Mouse (Mus musculus) kidney, adult 2 months (tissue): ENCODE data around the gene Prickle2. TPM values are rescaled to one million over a fixed set of nuclear protein-coding genes. Genes with fewer than 3 reads are reported as not detected.

Source experiments
- DNase-seq: peaks from one replicate; pipeline ENCODE4 v3.0.0; 2021
- H3K27ac ChIP-seq: fragments of 200-500 bp; 2 replicates; pipeline ENCODE4 v1.5.1; 2012; ENCODE audit warnings: low read depth, low read length, control low read depth, inconsistent platforms; ENCODE audit not compliant: insufficient read depth
- H3K27me3 ChIP-seq: fragments of 200-500 bp; replicated peaks from 2 replicates; pipeline ENCODE4 v1.6.1; 2012; ENCODE audit warnings: mild to moderate bottlenecking, moderate library complexity, low read length, inconsistent platforms; ENCODE audit not compliant: control insufficient read depth, insufficient read depth
- H3K36me3 ChIP-seq: fragments of 200-500 bp; 2 replicates; pipeline ENCODE4 v1.6.1; 2012; ENCODE audit warnings: mild to moderate bottlenecking, moderate library complexity, low read length, inconsistent platforms; ENCODE audit not compliant: control insufficient read depth, insufficient read depth
- H3K4me1 ChIP-seq: fragments of 200-500 bp; 2 replicates; pipeline ENCODE4 v1.6.1; 2011; ENCODE audit warnings: low read length; ENCODE audit not compliant: control insufficient read depth, insufficient read depth
- H3K4me3 ChIP-seq: fragments of 200-500 bp; 2 replicates; pipeline ENCODE4 v1.5.1; 2011; ENCODE audit warnings: mild to moderate bottlenecking, low read depth, low read length, control low read depth; ENCODE audit not compliant: insufficient read depth
- CTCF ChIP-seq: fragments of 200-500 bp; conservative IDR thresholded peaks from 2 replicates; pipeline ENCODE4 v1.5.1; 2011; ENCODE audit warnings: low read depth, mild to moderate bottlenecking, control low read depth, low read length, moderate library complexity, mixed read lengths; ENCODE audit not compliant: insufficient read depth, insufficient read length
- POLR2A ChIP-seq: fragments of 200-500 bp; IDR thresholded peaks from one replicate; pipeline ENCODE4 v1.6.1; 2011; ENCODE audit warnings: low read depth, low read length, control low read depth
- WGBS: fragments of 180-500 bp; shearing (Covaris S2); methylation state at CpG from one replicate; pipeline ENCODE4 v1.1.7; 2018; 5-methylcytosine and 5-hydroxymethylcytosine counted together
- polyA plus RNA-seq: library from polyadenylated mRNA; depleted of rRNA; stranded (reverse); fragments of >200 nt; gene quantifications from 2 replicates; pipeline ENCODE4 v1.2.3, GENCODE M21; 2012

Prickle2 gene
- polyA plus RNA-seq, 1 experiment = 2.5 TPM

DNA sequence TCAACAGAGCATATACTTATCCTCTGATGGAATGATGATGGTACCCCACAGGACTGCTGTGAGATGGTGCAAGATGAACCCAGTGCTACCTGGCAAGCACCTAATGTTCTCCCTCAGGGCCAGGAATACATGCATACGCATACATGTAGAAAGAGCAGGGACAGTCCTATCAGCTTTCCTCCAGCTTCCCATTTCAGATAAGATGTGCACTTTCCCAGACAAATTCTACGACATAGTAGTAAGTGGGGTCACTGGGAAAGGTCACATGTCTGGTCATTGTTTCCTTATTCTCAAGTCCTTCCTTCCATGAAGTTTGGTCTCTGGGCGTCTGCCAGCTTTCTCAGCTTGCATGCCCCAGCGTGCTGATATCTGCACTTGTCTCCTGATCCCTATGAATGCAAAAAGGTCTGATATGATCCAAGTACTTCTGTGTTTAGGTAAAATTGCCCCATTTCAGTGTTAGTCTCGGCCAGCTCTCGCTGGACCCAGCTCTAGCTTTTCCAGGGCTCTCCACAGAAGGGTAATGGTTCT lies 187.5 kb downstream of the Prickle2 start:
- H3K27ac ChIP-seq = no peak overlapping the region
- WGBS = 72% methylated on average over 6 of the region's 6 CpGs
- no peaks in the 10 kb centered on the region for H3K36me3 ChIP-seq
- no peak overlapping the region for H3K4me3 ChIP-seq
- H3K27me3 ChIP-seq = no peaks in the 10 kb centered on the region
- DNase-seq = no peak
- TF ChIP-seq CTCF = no peak
- TF ChIP-seq POLR2A = no peak
- H3K4me1 ChIP-seq = no peaks in the 10 kb centered on the region

DNA sequence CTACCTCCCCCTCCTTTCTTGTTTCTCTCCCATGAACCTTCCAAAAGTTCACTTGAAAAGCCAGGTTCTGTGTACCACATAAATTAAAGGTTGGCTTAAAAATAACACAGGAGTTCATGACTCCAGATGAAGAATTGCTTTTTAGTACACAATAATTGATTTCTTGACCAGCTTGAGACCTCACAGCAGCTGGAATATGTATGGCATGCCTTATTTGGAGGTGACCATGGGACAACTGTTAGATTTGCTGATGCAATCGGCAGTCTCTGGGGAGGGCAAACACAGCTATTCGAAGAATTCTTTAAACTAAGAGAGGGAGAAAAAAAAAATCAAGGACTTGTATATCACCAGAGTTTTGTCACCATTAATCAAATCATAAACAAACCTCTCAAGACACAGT lies 189.0 kb downstream of the Prickle2 start:
- H3K36me3 ChIP-seq = no peaks in the 10 kb centered on the region
- no peaks in the 10 kb centered on the region for H3K4me1 ChIP-seq
- no peak for DNase-seq
- no peak overlapping the region for H3K4me3 ChIP-seq
- no peak overlapping the region for H3K27ac ChIP-seq
- no peaks in the 10 kb centered on the region for H3K27me3 ChIP-seq
- 57% methylated on average over 2 of the region's 2 CpGs for WGBS
- no peak for TF ChIP-seq CTCF
- TF ChIP-seq POLR2A = no peak

DNA sequence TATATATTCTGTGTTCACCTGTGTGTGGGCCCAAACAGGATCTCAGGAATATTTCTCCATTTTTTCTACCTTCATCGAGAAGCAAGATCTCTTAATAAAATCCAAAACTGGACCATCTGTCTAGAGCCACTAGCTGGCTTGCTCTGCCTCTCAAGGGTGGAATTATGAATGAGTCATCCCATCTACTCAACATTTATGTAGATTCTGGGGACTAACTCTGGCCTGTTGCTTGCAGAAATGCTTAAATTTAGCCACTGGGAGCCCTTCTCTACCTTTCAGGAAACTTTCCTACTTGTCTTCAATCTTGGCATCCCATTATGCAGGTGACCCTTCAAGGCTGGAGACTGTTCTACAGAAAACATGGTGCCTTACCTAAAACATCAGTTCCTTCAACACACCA lies 194.0 kb downstream of the Prickle2 start:
- 95% methylated on average over 1 of the region's 1 CpGs for WGBS
- H3K36me3 ChIP-seq = no peaks in the 10 kb centered on the region
- H3K27ac ChIP-seq = no peak overlapping the region
- TF ChIP-seq CTCF (no peak), POLR2A (no peak)
- no peak overlapping the region for H3K4me3 ChIP-seq
- no peak for DNase-seq
- H3K4me1 ChIP-seq = no peaks in the 10 kb centered on the region
- no peaks in the 10 kb centered on the region for H3K27me3 ChIP-seq

DNA sequence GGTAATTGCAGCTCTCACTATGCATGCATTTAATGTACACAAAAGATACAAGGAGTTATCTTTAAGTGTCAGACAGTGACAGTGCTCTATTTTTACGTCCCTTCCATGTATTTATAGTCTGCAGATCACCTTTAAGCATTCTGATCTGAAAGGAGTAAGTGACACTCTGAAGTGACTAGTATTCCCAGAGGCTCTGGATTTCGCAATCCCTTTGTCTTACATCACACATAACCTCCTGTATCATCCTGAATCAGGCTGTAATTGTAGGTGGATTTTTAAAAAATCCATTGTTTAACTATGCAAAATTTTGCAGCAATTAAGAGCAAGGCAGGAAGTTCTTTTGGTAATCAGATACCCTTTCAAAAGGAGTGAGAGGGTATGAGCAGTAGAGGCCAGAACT lies 196.2 kb downstream of the Prickle2 start:
- no peaks in the 10 kb centered on the region for H3K27me3 ChIP-seq
- no peak for DNase-seq
- no peaks in the 10 kb centered on the region for H3K4me1 ChIP-seq
- no peak overlapping the region for H3K4me3 ChIP-seq
- H3K36me3 ChIP-seq = no peaks in the 10 kb centered on the region
- TF ChIP-seq POLR2A = no peak
- TF ChIP-seq CTCF = no peak
- no peak overlapping the region for H3K27ac ChIP-seq
- 80% methylated on average over 2 of the region's 2 CpGs for WGBS

DNA sequence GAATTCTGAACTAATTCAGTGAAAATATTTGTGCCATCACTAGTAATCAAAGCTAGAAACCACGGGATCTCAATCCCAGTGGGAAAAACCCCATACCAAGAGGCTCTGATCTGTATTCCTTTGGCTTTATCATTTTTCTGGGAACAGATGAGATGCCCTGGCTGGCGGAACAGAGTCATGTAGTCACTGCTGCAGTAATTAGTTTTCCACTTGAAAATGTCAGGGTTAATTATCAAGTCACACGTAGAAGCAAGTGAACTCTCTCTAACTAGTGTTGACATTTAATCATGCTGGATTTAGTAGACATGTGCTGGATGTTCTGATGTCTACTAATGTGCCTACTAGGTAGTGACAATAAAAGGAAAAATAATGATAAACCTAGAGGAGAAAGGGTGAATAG lies 199.7 kb downstream of the Prickle2 start:
- DNase-seq = no peak
- no peaks in the 10 kb centered on the region for H3K27me3 ChIP-seq
- TF ChIP-seq POLR2A = no peak
- no peak for TF ChIP-seq CTCF
- H3K4me3 ChIP-seq = no peak overlapping the region
- no peak overlapping the region for H3K27ac ChIP-seq
- H3K36me3 ChIP-seq = no peaks in the 10 kb centered on the region
- WGBS = 66% methylated on average over 3 of the region's 3 CpGs
- H3K4me1 ChIP-seq = no peaks in the 10 kb centered on the region

DNA sequence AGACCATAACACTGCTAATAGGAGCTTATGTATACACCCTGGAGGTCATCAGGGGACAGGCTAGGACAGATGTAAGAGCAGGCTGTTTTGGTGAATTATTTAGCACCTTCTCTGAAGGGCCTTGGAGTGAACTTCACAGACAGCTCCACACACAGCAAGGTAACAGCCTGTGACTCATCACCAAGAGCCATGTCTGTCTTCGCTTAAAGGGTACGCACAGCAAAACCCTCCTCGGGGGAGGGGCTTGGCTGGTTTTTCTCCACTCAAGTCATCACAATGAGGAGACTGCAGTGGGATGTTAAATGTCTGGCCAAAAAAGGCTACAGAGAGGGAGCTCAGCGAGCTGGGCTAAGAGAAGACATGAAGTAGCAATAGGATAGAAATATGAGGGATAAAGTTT lies 206.5 kb downstream of the Prickle2 start:
- 72% methylated on average over 4 of the region's 4 CpGs for WGBS
- no peaks in the 10 kb centered on the region for H3K4me1 ChIP-seq
- TF ChIP-seq CTCF (no peak), POLR2A (no peak)
- H3K36me3 ChIP-seq = no peaks in the 10 kb centered on the region
- no peak overlapping the region for H3K4me3 ChIP-seq
- DNase-seq = no peak
- H3K27me3 ChIP-seq = no peaks in the 10 kb centered on the region
- 0 out of 2 replicates have a peak overlapping the region, but pooled peaks have one; percentile 22 for H3K27ac ChIP-seq

DNA sequence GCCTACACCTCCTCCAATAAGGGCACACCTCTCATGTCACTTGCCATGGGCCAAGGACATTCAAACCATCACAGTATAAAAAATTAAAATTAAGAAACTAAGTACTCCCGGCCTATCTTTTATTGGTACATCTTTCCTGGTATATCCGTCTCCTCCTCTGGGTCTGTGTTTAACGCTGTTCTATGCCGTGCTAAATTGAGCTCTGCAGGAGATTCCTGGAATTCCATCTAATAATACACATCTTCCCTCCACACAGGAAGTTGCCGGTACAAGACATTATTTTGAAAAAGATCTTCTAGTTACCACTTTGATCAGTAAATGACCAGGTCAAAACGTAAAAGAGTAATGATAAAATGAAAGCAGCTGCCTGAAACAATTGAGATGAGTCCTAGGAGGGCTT lies 207.4 kb downstream of the Prickle2 start:
- H3K27ac ChIP-seq = peak overlapping the region; percentile 5
- no peak overlapping the region for H3K4me3 ChIP-seq
- TF ChIP-seq POLR2A = no peak
- no peak for TF ChIP-seq CTCF
- no peaks in the 10 kb centered on the region for H3K4me1 ChIP-seq
- no peaks in the 10 kb centered on the region for H3K27me3 ChIP-seq
- no peaks in the 10 kb centered on the region for H3K36me3 ChIP-seq
- WGBS = 49% methylated on average over 6 of the region's 6 CpGs
- DNase-seq = no peak

DNA sequence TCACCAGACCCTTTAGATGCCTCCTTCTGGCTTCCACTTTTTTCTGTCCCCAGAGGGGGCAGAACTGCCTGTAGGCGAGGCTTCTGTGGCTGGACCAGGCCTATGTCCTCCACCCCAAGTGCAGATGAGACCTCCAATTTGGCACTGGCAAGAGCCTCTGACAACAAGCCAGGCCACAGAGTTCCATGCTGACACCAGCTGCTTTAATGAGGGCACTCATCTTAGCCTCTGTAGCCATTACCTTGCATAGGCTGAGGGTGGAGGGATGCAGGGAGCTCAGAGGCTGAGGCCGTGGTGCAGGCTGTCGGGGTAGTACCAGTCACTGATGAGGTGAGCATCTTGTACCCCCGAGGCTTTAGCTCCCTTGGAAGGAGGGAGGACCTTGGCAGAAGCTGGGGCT lies 208.7 kb downstream of the Prickle2 start:
- no peaks in the 10 kb centered on the region for H3K27me3 ChIP-seq
- TF ChIP-seq CTCF = no peak
- no peak for TF ChIP-seq POLR2A
- no peaks in the 10 kb centered on the region for H3K4me1 ChIP-seq
- no peak for DNase-seq
- H3K36me3 ChIP-seq = no peaks in the 10 kb centered on the region
- H3K4me3 ChIP-seq = no peak overlapping the region
- H3K27ac ChIP-seq = no peak overlapping the region
- WGBS = 81% methylated on average over 4 of the region's 4 CpGs
